In the genomic region with DNA sequence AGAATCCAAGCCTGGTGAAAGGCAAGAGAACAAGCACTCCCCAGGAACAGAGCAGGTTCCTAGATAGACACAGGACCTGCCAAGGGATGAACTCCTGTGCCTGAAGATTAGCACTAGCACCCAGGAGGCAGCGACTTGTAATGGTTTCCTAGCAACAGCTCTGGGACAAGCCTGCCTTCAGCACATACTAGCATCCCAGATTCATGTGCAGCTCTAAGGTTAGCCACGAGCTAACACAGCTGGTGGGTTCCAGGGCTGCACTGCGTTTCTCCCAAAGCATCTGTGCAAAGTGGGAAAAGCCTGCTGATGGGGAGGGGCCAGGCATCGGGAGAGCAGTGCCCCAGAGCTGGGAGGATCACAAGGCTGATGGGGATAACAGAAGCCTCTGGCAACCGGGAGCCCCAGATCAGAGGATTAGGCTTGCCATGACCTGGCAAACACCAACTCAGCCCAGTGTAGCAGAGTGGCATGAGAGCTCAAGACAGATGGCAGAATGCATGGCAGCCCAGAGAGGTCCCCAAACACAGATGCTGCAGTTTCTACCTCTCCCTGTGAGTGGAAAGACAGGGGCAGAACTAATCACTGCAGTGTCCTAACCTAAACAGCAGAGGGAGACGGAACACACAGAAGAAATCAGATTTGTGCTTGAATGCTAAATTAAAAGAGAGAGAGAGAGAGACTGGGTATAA, we compare ENCODE assay signal across 16 mouse cellular contexts. TPM values are rescaled to one million over a fixed set of nuclear protein-coding genes. Genes with fewer than 3 reads are reported as not detected.
DNase-seq lines count a peak whose midpoint lies in the region; ATAC-seq and TF ChIP-seq lines count a peak whose summit lies in the region.
"Had no signal": no experiment of that assay in that cellular context is flagged by ENCODE, and none has a peak within 500 bp of the region (broad histone marks: within the 10 kb centered on the region; RNA-seq: fewer than 3 reads in every experiment).

No protein-coding gene starts in this region.

- H3K4me2 ChIP-seq in hindbrain, embryonic 11.5 days (replicated peaks; ENCODE audit: low read depth, low read length) = no peak overlapping the region
- no peak overlapping the region for H3K4me2 ChIP-seq in hindbrain, embryonic 12.5 days (replicated peaks)
- no peak overlapping the region for H3K4me2 ChIP-seq in lung, embryonic 14.5 days
- H3K4me2 ChIP-seq: embryonic facial prominence, embryonic 13.5 days had no signal

- no peaks in the 10 kb centered on the region for H3K9me3 ChIP-seq in hindbrain, embryonic 11.5 days (ENCODE audit: control insufficient read depth, low read length)
- peaks cover 10% of the 10 kb centered on the region for H3K9me3 ChIP-seq in hindbrain, embryonic 12.5 days (replicated peaks)
- H3K9me3 ChIP-seq in lung, embryonic 14.5 days (ENCODE audit: low read depth, low read length) = peaks cover 3% of the 10 kb centered on the region; the same call in 1 of the 2 replicates

- H3K27ac ChIP-seq in hindbrain, embryonic 11.5 days (ENCODE audit: low read depth, low read length) = no peak overlapping the region
- H3K27ac ChIP-seq in hindbrain, embryonic 12.5 days = no peak overlapping the region
- no peak overlapping the region for H3K27ac ChIP-seq in lung, embryonic 14.5 days (ENCODE audit: low read depth)
- H3K27ac ChIP-seq: embryonic facial prominence, embryonic 13.5 days had no signal

- no peak overlapping the region for H3K9ac ChIP-seq in hindbrain, embryonic 11.5 days (ENCODE audit: low read depth, low read length)
- no peak overlapping the region for H3K9ac ChIP-seq in hindbrain, embryonic 12.5 days
- H3K9ac ChIP-seq in lung, embryonic 14.5 days = no peak overlapping the region
- H3K9ac ChIP-seq: embryonic facial prominence, embryonic 13.5 days had no signal

- H3K36me3 ChIP-seq in hindbrain, embryonic 11.5 days (ENCODE audit: control insufficient read depth, insufficient read depth, low read length) = no peaks in the 10 kb centered on the region
- H3K36me3 ChIP-seq in hindbrain, embryonic 12.5 days = no peaks in the 10 kb centered on the region
- H3K36me3 ChIP-seq in lung, embryonic 14.5 days (ENCODE audit: insufficient read depth) = no peaks in the 10 kb centered on the region
- H3K36me3 ChIP-seq: embryonic facial prominence, embryonic 13.5 days; G1E had no signal

- H3K27me3 ChIP-seq in hindbrain, embryonic 11.5 days (ENCODE audit: control insufficient read depth, insufficient read depth, low read length) = no peaks in the 10 kb centered on the region
- H3K27me3 ChIP-seq in hindbrain, embryonic 12.5 days = no peaks in the 10 kb centered on the region
- no peaks in the 10 kb centered on the region for H3K27me3 ChIP-seq in lung, embryonic 14.5 days (ENCODE audit: insufficient read depth, low read length)
- H3K27me3 ChIP-seq: embryonic facial prominence, embryonic 13.5 days had no signal

- WGBS in hindbrain, embryonic 11.5 days = 65% methylated on average over 6 of the region's 6 CpGs
- WGBS in hindbrain, embryonic 12.5 days = 61% methylated on average over 6 of the region's 6 CpGs
- WGBS in lung, embryonic 14.5 days = 58% methylated on average over 6 of the region's 6 CpGs

- intact Hi-C loops in left cerebral cortex, postnatal 4 days (cut with DNase I) = no loop called here

- no peaks in the 10 kb centered on the region for H3K4me1 ChIP-seq in hindbrain, embryonic 11.5 days (replicated peaks; ENCODE audit: control insufficient read depth, insufficient read depth, low read length)
- no peaks in the 10 kb centered on the region for H3K4me1 ChIP-seq in hindbrain, embryonic 12.5 days
- no peaks in the 10 kb centered on the region for H3K4me1 ChIP-seq in lung, embryonic 14.5 days (ENCODE audit: insufficient read depth)
- H3K4me1 ChIP-seq: embryonic facial prominence, embryonic 13.5 days had no signal

- ATAC-seq in hindbrain, embryonic 11.5 days (ENCODE audit: low FRiP score) = no peak
- no peak for ATAC-seq in hindbrain, embryonic 12.5 days (ENCODE audit: low FRiP score)
- ATAC-seq in lung, embryonic 14.5 days (ENCODE audit: insufficient read depth) = no peak
- no peak for ATAC-seq in CD4-positive, CD25-positive, alpha-beta regulatory T cell, adult 4 months

- peak; percentile 47 for TF ChIP-seq CTCF in lung, embryonic 14.5 days (IDR thresholded peaks at IDR 0.05; ENCODE audit: low read depth)

- peak; percentile 7 for DNase-seq in hindbrain, embryonic 11.5 days (ENCODE audit: low spot score)
- DNase-seq in lung, embryonic 14.5 days = peak; percentile 8
- no peak for DNase-seq in lung, postnatal 25 days (ENCODE audit: low spot score)
- peak; percentile 20 for DNase-seq in R1 (ENCODE audit: low read depth, low spot score)
- DNase-seq in left cerebral cortex, postnatal 4 days = peak; percentile 45
- DNase-seq in natural killer cell, adult 2 months (ENCODE audit: low spot score in 2 of 2) = no peak
- DNase-seq: gastrocnemius, postnatal 14 days; heart, postnatal 36 days; lung, adult 2 months had no signal

- no peak overlapping the region for H3K4me3 ChIP-seq in hindbrain, embryonic 11.5 days (ENCODE audit: low read depth, low read length)
- no peak overlapping the region for H3K4me3 ChIP-seq in hindbrain, embryonic 12.5 days
- H3K4me3 ChIP-seq in lung, embryonic 14.5 days (ENCODE audit: low read depth, low read length) = no peak overlapping the region
- H3K4me3 ChIP-seq: embryonic facial prominence, embryonic 13.5 days had no signal

RNA-seq across cellular contexts. Expression of gene Ddo, which starts 25.0 kb away (rescaled TPM):
- 0.17 and 0.57 TPM in 2 replicates for polyA plus RNA-seq in hindbrain, embryonic 11.5 days (2014; fragmentation: Nextera tagmentation; extraction: Ambion mirVana)
- polyA plus RNA-seq in hindbrain, embryonic 12.5 days (2016; fragmentation: Nextera tagmentation; extraction: Ambion mirVana) = 0.67 and 1.0 TPM in 2 replicates
- polyA plus RNA-seq in lung, embryonic 14.5 days (2014; fragmentation: Nextera tagmentation; extraction: Ambion mirVana) = 1.8 and 2.7 TPM in 2 replicates
- 1 to 10 TPM; 2.2 to 2.4 TPM for total RNA-seq in left cerebral cortex, postnatal 4 days (2021)
- under 1 TPM in 1 of 2 experiments, not detected in 1; 0.13 TPM for polyA plus RNA-seq in CD4-positive, CD25-positive, alpha-beta regulatory T cell, adult 4 months (2017; shearing (Covaris generic))
- polyA plus RNA-seq: G1E had no signal

RNA-seq across cellular contexts. Expression of gene Slc22a16, which starts 34.7 kb away (rescaled TPM):
- polyA plus RNA-seq in hindbrain, embryonic 11.5 days (2014; fragmentation: Nextera tagmentation; extraction: Ambion mirVana) = not detected in 2 replicates
- polyA plus RNA-seq in hindbrain, embryonic 12.5 days (2016; fragmentation: Nextera tagmentation; extraction: Ambion mirVana) = not detected in 2 replicates
- not detected in 2 replicates for polyA plus RNA-seq in lung, embryonic 14.5 days (2014; fragmentation: Nextera tagmentation; extraction: Ambion mirVana)
- total RNA-seq in left cerebral cortex, postnatal 4 days (2021) = not detected
- polyA plus RNA-seq in CD4-positive, CD25-positive, alpha-beta regulatory T cell, adult 4 months (2017; shearing (Covaris generic)) = not detected
- total RNA-seq: G1E; gastrocnemius, postnatal 14 days; heart, postnatal 36 days; layer of hippocampus, postnatal 36 days had no signal
- polyA plus RNA-seq: embryonic facial prominence, embryonic 13.5 days; G1E; lung, adult 2 months; small intestine, adult 2 months; thymus, postnatal 0 days had no signal

Comparison
In these comparisons a context has a peak if more than half of its experiments do, and no peak if none do; other contexts are left out.
1. DNase-seq: peak in hindbrain, embryonic 11.5 days (single experiment), lung, embryonic 14.5 days (single experiment), R1 (single experiment) and left cerebral cortex, postnatal 4 days (single experiment); none in lung, postnatal 25 days (single experiment) and natural killer cell, adult 2 months (0 of 2).